Mouse (Mus musculus): Measurements from ENCODE around the gene Plcl1.

Gene Plcl1

DNA sequence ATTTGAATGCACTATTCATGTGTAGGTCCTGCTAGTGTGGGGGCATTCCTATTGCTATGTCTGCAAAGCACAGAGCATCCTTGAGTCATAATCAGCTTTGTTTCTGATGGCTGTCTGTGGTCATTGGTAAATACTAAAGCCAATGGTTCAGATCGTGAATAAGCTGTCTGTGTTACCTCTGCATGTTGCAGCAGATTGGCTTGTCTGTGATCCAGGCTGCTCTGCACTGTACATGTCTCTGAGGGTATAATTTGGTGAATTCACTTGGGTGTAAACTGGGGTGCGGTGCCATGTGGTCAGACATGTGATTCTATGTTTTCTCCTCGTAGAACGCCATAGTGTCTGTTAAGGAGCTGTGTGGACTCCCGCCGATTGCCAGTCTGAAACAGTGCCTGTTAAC lies 295.9 kb downstream of the Plcl1 start:
- DNase-seq (ENCODE audit: low read depth, low spot score): no peak

DNA sequence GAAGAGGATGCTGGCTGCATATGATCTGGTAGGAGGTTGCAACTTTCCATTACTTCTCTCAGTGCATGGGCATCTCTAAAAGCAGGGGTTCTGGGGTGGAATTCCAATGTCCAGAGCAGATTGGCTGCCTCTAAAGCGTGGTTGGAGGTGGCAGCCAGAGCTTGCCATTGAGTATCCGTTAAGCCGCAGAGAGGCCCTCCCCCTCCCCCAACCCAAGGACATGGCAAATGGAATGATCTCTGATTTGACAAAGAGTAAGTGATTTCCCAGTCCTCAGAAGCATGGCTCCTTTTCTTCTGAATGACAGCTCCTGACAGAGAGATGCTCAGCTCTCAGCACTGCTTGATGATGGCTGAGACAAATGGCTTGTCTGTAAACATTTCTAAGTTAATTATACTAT lies 296.4 kb downstream of the Plcl1 start:
- DNase-seq (ENCODE audit: low read depth, low spot score): no peak

DNA sequence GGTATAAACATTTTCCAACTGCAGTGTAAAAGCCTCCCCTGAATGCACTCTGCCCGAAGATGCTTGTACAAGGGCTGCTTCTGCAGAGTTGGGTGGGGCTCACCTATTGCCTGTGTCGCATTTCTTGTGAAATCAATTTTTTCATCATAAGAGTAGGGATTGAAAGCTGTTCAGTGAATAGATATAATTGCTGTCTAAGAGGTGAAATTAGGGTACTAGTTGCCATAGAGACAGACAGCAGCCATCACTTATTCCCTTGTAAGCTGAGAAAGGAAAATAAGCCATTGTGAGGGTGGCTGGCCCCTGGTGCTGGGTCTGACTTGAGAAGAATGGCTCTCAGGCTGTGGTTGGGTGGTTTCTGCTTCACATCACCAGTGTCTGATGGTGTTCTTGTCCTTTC lies 299.0 kb downstream of the Plcl1 start:
- no peak for DNase-seq (ENCODE audit: low read depth, low spot score)

DNA sequence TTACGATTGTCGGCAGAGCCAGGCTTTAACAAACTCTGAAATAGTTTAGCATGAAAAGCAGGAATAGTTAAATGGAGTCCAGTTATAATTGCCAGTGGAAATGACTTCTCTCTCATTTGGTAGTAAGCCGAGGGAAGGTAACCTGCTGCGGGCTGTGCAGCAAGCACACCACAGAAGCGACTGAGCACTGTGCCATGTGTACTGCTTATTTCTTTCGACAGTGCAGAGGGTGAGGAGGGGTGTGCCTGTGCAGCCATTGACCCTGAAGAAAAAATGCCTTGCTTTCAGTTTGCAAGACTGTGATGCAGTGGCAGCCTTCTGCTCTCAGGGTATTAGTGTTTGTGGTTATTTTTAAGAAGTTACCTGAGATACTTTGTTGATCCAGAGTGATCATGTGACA lies 299.5 kb downstream of the Plcl1 start:
- DNase-seq (ENCODE audit: low read depth, low spot score): no peak

DNA sequence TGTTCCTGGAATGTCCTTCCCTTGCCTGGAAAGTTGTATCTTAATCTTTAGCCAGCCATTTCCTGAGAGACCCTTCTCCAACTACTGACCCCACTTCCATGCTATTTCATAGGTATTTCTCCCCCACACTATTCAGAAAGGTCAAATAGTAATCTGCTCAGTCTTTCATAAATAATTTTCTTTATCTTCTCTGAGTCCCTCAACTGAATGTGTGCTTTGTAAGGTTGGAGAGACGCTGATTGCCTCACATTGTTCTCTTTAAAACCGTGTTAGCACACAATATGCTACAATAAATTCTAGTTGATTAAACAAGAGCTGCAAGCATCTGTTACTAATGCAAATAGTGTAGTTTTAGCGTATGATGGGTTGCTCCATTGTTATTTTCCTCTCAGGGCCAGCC lies 300.0 kb downstream of the Plcl1 start:
- no peak for DNase-seq (ENCODE audit: low read depth, low spot score)

DNA sequence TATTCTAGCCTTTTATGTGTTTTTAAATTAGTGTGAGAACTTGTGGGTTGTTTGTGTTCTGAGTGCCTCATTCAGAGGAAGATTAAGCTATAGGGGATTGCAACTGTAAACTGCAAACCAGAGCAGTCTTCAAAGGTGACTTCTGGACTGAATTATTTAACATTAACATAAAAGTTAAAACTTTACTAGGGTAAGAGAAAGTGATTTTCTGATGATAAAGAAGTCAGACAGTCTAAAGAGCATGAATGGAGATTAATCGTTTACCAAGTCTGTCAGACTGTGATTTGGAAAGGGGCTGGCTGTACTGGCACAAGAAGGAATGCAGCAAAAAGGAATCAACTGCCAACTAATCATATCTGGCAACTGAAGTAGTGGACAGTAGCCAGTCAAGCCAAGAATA lies 301.2 kb downstream of the Plcl1 start:
- DNase-seq (ENCODE audit: low read depth, low spot score): no peak

DNA sequence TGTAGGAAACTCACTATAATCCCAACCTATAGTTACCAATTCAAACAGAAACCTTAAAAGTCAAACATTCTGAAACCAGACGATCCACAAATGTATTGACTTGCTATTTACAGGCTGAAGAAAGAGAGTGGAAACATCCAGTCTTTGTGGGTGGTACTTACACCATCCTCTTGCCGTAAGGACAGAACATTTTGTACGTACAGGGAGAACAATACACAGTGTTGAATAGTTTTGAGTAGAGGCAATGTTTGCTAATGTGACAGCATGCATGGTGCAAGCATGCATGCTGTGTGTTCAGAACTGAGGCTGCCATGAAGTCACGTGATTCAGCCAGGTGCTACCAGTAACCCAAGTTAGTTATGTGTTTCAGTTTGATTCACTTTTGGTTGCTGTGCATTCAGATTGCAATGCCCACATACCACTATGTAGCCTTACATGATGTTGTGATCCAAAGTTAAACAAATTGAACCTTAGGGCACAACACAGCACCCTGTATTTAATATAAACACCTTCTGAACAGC lies 311.6 kb downstream of the Plcl1 start:
- DNase-seq (ENCODE audit: low read depth, low spot score): peak; percentile 8

DNA sequence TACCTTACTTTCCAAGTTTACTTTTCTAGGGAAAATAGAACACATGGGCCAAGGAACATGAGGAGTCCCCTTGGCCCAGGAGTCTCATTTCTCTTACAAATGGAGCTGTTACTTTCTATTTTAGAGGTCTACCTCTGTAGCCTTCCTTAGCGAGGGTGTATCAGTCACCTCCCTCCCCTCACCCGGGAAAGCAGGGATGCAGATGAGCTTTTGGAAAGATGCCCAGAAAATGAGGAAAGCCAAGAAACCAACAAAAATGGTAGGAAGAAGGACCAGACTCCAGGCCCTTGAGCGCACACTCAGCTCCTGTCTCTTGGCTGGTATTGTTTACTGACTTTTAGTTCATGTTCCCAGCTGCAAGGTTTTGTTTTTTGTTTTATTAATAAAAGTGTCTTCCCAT lies 319.7 kb downstream of the Plcl1 start:
- DNase-seq (ENCODE audit: low read depth, low spot score): no peak

DNA sequence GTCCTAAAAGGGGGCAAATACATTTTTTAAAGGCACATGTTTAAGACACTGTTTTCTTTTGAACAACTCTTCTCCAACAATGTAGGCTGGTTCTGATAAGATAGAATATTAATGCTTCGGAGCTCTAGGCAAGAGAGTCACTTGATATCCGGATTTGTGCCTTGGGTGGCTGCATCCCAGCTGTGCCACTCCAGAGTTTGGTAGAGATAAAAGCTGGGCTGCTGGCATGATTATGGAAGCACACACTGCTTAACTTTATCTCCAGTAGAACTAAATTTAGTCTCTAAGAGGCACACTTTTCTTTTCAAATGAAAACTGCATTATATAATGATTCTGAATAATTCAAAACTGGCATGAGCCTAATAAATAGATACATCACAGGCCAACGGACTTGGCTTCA lies 323.6 kb downstream of the Plcl1 start:
- no peak for DNase-seq (ENCODE audit: low read depth, low spot score)

DNA sequence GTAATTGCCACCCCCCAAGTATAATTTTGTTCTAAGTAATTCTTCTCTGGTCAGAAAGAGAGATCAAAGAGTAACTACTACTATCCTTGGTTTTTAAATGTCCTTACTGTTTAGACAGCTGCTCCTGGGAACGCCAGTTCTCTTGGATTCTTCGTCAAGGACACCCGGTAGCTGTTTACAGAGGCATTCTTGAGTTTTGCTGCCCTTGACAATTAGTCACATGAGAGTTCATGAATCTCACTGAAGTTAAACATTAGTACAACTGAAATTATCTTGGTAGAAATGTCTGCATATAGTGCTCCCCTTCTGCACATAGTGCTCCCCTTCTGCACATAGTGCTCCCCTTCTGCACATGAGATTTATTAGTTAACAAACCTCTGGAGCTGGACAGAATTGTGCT lies 327.2 kb downstream of the Plcl1 start:
- no peak for DNase-seq (ENCODE audit: low read depth, low spot score)

DNA sequence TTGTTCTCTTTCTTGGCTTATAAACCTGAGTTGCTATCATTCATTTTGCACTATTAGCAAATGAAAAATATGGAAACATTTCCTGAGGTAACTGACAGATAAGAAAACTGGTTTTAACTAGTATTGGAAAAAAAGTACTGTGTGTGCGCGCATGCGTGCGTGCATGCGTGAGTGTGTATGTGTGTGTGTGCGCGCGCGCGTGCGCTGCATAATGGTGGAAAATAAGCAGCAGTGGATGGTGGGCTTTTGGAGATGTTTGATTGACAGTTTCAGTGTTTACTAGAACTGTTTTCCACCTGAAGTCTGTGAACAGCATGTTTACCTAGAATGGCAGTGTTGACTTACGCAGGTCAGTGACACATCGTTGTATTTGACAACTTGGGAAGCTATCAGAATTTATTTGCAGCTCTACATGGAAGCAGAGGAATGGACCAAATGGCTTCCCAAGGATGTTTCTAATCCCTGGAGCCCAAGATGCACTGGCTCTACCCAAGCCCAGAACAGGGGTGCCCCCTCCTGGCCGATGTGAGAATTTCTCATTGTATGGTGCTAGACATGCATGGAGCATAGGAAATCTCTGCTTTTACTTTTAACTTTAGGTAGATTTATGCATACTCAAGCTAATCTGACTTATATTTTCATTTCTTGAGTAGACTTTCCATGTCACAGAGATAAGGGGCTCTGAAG lies 330.5 kb downstream of the Plcl1 start:
- DNase-seq (ENCODE audit: low read depth, low spot score): peak; percentile 44

DNA sequence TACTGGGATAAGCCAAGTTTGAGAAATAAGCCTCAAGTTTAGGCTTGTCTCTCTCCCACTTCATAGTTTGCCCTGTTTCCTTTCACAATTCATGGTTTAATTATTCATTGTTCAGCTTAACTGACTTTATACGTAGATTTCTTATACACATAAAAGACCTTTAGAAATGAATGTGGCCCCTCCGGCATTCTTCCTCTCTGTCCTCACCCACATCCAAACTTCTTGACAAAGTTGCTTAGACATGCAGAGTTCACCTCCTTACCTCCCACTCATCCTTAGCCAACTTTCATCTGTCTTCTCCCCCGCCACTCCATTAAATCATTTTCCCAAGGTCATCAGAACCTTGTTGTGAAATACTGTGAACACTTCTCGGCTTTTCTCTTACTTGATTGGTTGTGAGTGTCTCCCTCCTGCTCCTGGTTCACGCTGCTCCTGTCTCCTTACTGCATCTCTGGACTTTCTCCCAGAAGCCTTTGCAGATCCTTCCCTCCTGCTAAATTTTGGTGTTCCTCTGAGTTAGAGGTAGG lies 331.1 kb downstream of the Plcl1 start:
- DNase-seq (ENCODE audit: low read depth, low spot score): no peak

DNA sequence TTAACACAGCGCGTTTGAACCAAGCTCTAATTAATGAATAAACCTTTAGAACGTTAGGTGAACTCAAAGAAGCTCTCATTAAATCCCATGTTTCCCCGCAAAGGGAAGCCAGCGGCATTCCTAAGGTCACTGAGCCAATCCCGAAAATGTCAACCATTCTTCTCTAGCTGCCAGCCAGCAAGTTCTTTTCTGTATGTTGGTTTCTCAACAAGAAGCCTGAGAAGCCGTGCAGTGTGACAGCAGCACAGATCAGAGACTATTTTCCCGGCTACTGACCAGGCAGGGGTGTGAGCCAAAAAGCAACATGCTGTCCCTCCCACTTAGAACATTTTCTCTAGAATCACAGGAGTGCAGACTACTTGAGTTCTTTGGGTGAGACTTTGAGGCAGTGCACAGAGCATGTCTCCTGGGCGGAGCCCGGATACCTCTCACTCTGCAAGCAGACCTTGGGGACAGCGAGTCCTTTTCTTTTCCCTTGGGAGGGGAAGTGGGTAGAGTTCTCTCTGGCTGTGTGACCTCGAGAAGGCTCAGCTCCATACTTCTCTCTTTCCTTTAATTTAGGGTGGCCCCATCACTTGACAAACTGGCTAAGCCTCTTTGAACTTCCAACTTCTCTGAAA lies 333.1 kb downstream of the Plcl1 start:
- DNase-seq (ENCODE audit: low read depth, low spot score): no peak

DNA sequence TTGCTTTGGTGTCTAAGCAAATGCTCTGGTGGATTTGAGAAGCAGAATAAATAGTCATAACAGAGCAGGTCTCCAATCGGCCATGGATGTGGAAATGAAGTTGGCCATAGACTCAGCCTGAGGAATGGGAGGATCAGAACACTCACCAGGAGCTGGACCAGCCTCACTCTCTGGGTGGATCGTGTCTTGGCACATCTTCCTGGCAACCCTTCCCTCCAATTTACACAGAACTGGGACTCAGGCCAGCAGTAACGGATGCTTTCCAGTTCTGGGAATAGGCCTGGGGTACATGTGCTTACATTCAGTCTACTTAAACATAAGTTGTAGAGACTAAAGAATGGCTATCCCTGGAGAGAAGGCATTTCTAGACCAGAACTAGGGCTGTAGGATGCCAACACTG lies 336.2 kb downstream of the Plcl1 start:
- DNase-seq (ENCODE audit: low read depth, low spot score): no peak

DNA sequence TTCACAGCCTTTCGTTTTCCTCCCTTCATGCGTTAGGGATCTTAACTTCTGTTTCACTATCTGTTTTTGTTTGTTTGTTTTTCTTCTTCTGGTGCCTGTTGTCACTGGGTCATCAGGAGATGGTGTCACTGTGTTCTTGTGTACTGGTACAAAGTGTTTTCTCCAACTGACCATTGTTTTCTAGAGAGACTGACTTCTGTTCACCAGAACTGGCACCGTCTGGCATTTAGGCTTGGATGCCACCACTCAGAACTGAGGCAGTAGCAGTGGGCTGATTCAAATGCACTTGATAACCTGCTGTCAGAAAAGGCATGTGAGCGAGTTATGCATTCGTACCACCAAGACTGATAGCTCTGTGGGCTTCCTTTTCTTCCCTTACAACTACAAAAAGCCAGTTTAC lies 342.8 kb downstream of the Plcl1 start:
- DNase-seq (ENCODE audit: low read depth, low spot score): peak; percentile 7

DNA sequence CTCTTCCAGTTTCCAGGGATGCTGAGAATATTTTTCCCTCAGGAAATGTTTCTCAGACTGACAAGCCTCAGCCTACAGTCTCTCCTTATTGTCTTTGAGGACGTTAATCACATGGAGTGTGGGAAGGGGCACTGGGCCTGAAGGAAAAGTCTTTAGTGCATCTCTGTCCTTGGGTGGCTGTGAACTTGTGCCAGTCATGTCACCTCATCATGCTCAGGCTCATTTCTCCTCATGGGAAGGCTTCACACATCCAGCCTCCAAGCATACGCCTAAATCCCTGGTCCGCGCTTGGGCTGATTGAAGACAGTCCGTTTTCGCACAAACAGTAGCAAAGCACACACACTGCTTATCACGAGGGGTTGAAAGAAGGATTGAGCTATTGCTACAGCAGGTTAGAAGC lies 344.0 kb downstream of the Plcl1 start:
- no peak for DNase-seq (ENCODE audit: low read depth, low spot score)

DNA sequence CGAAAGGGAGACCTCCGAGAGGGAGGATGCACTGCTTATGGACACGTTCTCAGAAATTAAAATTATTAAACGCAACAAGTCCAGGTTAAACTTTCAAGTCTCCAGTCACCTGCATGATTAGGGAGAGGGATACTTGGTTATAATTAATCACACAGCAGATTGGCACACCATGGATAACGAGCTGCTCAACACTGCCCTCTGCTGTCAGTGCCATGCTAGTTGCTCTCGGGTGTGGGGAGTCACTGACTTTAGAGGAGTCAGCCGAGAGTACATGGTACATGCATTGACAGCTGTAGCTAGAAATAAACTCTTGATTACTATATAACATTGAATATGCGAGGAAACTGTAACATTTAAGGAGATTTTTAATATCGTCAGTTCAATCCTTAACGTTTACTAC lies 350.0 kb downstream of the Plcl1 start:
- peak; percentile 50 for DNase-seq (ENCODE audit: low read depth, low spot score)

DNA sequence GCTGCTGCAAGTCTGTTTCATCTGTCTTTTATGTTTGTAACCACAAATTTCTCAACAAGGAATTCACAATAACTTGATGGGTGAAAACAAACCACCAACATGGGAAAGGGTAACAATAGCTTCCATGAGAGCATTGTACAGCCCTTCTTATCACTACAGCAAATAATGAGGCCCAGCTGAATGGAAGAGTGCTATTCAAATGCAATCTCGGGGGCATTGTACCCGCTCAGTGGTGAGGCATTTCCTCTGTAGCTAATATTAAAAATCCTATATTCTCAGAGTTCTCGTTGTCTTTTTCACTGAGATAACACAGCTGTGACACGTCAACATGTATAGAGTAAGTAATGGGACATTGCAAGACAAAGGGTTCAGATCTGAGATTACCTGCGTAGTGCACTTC lies 356.6 kb downstream of the Plcl1 start:
- no peak for DNase-seq (ENCODE audit: low read depth, low spot score)

DNA sequence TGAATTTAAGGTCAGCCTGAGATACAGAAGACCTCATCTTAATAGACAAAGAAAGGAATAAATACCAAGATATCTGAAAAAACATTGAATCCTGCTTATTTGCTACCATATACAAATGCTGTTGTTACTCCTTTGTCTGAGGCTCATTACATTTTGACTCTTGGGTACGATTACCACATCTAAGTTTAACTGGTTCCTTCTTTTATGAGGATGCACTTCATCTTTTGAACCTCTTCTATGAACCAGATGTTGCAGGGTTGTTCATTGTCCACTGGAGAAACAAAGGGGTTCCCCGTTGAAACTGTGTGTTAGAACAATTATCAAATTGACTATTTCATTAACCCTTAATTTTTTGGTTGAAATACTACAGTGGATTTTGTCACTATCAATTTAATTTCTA lies 357.4 kb downstream of the Plcl1 start:
- DNase-seq (ENCODE audit: low read depth, low spot score): no peak

DNA sequence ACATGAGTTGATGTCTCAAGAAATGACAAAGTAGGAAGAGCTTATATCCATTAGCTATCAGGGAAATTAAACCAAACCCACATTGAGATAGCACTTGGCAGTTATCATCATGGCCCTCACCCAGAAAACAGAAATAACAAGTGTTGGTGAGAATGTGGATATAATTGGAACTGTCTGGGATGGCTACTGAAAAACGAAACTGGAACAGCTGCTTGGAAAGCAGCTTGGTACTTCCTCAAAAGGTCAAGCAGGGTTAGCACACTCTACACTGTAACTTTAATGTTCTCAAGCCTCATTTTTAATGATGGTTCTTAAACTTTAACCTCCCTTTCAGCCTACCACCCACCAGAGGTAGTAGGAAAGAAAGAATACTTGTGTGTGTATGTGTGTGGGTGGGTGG lies 361.0 kb downstream of the Plcl1 start:
- DNase-seq (ENCODE audit: low read depth, low spot score): no peak

DNA sequence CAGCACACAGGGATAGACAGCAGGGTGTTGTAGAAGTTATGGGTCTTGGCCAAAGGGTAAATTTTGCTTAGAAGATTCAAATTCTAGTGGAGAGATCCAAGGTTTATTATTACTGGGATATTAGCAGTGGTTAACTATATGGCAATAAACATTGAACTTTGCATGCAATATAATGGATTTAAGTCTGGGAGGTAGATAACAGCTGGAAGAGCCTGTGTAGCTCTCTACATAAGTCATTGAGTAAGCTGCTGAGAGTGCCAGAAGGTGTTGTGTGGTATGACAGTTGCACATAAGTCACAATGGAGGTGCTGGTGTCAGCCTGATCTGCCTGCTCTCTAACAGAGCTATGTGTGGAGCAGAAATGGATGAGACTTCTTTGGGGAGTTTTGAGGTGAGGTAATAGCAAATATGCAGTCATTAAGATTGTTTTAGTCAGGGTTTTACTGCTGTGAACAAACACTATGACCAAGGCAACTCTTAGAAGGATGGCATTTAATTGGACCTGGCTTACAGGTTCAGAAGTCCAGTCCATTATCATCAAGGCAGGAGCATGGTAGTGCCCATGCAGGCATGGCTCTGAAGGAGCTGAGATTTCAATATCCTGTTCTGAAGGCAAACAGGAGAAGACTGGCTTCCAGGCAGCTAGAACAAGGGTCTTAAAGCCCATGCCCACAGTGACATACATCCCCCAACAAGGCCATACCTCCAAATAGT lies 364.5 kb downstream of the Plcl1 start:
- no peak for DNase-seq (ENCODE audit: low read depth, low spot score)

DNA sequence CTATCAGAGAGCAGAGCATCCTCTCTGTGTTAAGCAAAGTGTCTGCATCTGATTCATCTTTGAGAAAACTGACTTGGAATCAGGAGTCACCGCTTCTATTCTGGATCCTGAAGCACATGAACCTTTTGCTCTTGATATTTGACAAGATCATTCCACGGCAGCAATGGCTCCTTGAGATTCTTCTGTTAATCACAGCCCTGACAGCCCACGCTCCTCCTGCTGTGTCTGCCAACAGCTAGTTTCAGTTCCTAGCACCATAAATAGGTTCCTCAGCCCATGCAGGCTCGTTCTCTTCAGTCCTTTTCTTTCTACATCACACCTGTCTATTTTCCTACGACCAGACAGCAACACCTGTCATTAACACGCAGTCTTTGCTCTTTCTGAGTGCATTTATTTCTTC lies 387.1 kb downstream of the Plcl1 start:
- DNase-seq (ENCODE audit: low read depth, low spot score): peak; percentile 31

All from A20 (cell line).